Mouse (Mus musculus): ENCODE measurements at regions not wholly inside any gene's neighbourhood (a gene's known extent, or its start where the extent isn't known, plus 50 kb on each side); places are given as distances from the start of the nearest gene placed in this dataset.
"Not testable (repeated sequence)": the region's sequence is repeated elsewhere in the genome, so short reads cannot be mapped to it uniquely, and the experiment has no call there.

GRCm38 (mm10) chr10:37792878-37793277 lies 654.2 kb upstream of the Marcks start:
- WGBS, result 73% methylated on average over 3 of the region's 3 CpGs

GRCm38 (mm10) chr10:37788049-37788448 lies 649.3 kb upstream of the Marcks start:
- H3K4me1 ChIP-seq (ENCODE audit: control insufficient read depth, insufficient read depth, low read length), result no peaks in the 10 kb centered on the region
- H3K27ac ChIP-seq (ENCODE audit: insufficient read depth, low read depth, low read length), result no peak overlapping the region
- H3K4me3 ChIP-seq (ENCODE audit: insufficient read depth, low read depth, low read length), result no peak overlapping the region
- DNase-seq, result no peak
- 95% methylated on average over 5 of the region's 5 CpGs for WGBS
- H3K36me3 ChIP-seq (ENCODE audit: control insufficient read depth, insufficient read depth, low read length), result no peaks in the 10 kb centered on the region
- TF ChIP-seq POLR2A (IDR thresholded peaks at IDR 0.05; ENCODE audit: low read depth, low read length) (no peak), CTCF (conservative IDR thresholded peaks at IDR 0.05; ENCODE audit: insufficient read depth, insufficient read length, low read depth, low read length) (no peak)
- no peaks in the 10 kb centered on the region; the same call in 1 of the 2 replicates for H3K27me3 ChIP-seq (replicated peaks; ENCODE audit: control insufficient read depth, insufficient read depth, low read length)

More at GRCm38 (mm10) chr10:37792878-37793277, 654.2 kb upstream of the Marcks start:
- peak; percentile 2 for DNase-seq
- no peak overlapping the region for H3K4me3 ChIP-seq (ENCODE audit: insufficient read depth, low read depth, low read length)
- no peaks in the 10 kb centered on the region; the same call in 1 of the 2 replicates for H3K27me3 ChIP-seq (replicated peaks; ENCODE audit: control insufficient read depth, insufficient read depth, low read length)
- TF ChIP-seq CTCF (conservative IDR thresholded peaks at IDR 0.05; ENCODE audit: insufficient read depth, insufficient read length, low read depth, low read length) (no peak; the same call in 1 of the 2 replicates), POLR2A (IDR thresholded peaks at IDR 0.05; ENCODE audit: low read depth, low read length) (no peak)
- no peaks in the 10 kb centered on the region for H3K4me1 ChIP-seq (ENCODE audit: control insufficient read depth, insufficient read depth, low read length)
- no peaks in the 10 kb centered on the region for H3K36me3 ChIP-seq (ENCODE audit: control insufficient read depth, insufficient read depth, low read length)
- no peak overlapping the region for H3K27ac ChIP-seq (ENCODE audit: insufficient read depth, low read depth, low read length)

- peak; percentile 26 for DNase-seq
- no peak for TF ChIP-seq POLR2A (IDR thresholded peaks at IDR 0.05; ENCODE audit: low read depth, low read length)
- TF ChIP-seq CTCF (conservative IDR thresholded peaks at IDR 0.05; ENCODE audit: insufficient read depth, insufficient read length, low read depth, low read length), result no peak
- Histone ChIP-seq H3K4me1 (ENCODE audit: control insufficient read depth, insufficient read depth, low read length) (no peaks in the 10 kb centered on the region), H3K4me3 (ENCODE audit: insufficient read depth, low read depth, low read length) (no peak overlapping the region), H3K27ac (ENCODE audit: insufficient read depth, low read depth, low read length) (no peak overlapping the region), H3K36me3 (ENCODE audit: control insufficient read depth, insufficient read depth, low read length) (no peaks in the 10 kb centered on the region), H3K27me3 (replicated peaks; ENCODE audit: control insufficient read depth, insufficient read depth, low read length) (no peaks in the 10 kb centered on the region)
- WGBS, result 37% methylated on average over 2 of the region's 2 CpGs
Measured at GRCm38 (mm10) chr10:37779383-37780302, 640.9 kb upstream of the Marcks start.

- H3K4me1 ChIP-seq (ENCODE audit: control insufficient read depth, insufficient read depth, low read length), result no peaks in the 10 kb centered on the region
- 66% methylated on average over 5 of the region's 5 CpGs for WGBS
- no peaks in the 10 kb centered on the region for H3K27me3 ChIP-seq (replicated peaks; ENCODE audit: control insufficient read depth, insufficient read depth, low read length)
- no peak for TF ChIP-seq POLR2A (IDR thresholded peaks at IDR 0.05; ENCODE audit: low read depth, low read length)
- no peak for TF ChIP-seq CTCF (conservative IDR thresholded peaks at IDR 0.05; ENCODE audit: insufficient read depth, insufficient read length, low read depth, low read length)
- no peaks in the 10 kb centered on the region for H3K36me3 ChIP-seq (ENCODE audit: control insufficient read depth, insufficient read depth, low read length)
- no peak for DNase-seq
- H3K27ac ChIP-seq (ENCODE audit: insufficient read depth, low read depth, low read length), result no peak overlapping the region
- H3K4me3 ChIP-seq (ENCODE audit: insufficient read depth, low read depth, low read length), result no peak overlapping the region
Measured at GRCm38 (mm10) chr10:37760542-37761367, 622.0 kb upstream of the Marcks start.

GRCm38 (mm10) chr10:37741581-37741980 lies 602.9 kb upstream of the Marcks start:
- no peak for TF ChIP-seq POLR2A (IDR thresholded peaks at IDR 0.05; ENCODE audit: low read depth, low read length)
- no peak for TF ChIP-seq CTCF (conservative IDR thresholded peaks at IDR 0.05; ENCODE audit: insufficient read depth, insufficient read length, low read depth, low read length)
- Histone ChIP-seq H3K4me1 (ENCODE audit: control insufficient read depth, insufficient read depth, low read length) (no peaks in the 10 kb centered on the region), H3K27me3 (replicated peaks; ENCODE audit: control insufficient read depth, insufficient read depth, low read length) (no peaks in the 10 kb centered on the region), H3K4me3 (ENCODE audit: insufficient read depth, low read depth, low read length) (no peak overlapping the region), H3K36me3 (ENCODE audit: control insufficient read depth, insufficient read depth, low read length) (no peaks in the 10 kb centered on the region), H3K27ac (ENCODE audit: insufficient read depth, low read depth, low read length) (no peak overlapping the region)
- DNase-seq, result no peak
- WGBS, result 3% methylated on average over 2 of the region's 2 CpGs

GRCm38 (mm10) chr10:37739024-37739423 lies 600.3 kb upstream of the Marcks start:
- no peaks in the 10 kb centered on the region for H3K27me3 ChIP-seq (replicated peaks; ENCODE audit: control insufficient read depth, insufficient read depth, low read length)
- DNase-seq, result peak; percentile 65
- H3K4me3 ChIP-seq (ENCODE audit: insufficient read depth, low read depth, low read length), result no peak overlapping the region
- no peaks in the 10 kb centered on the region for H3K4me1 ChIP-seq (ENCODE audit: control insufficient read depth, insufficient read depth, low read length)
- WGBS, result 73% methylated on average over 2 of the region's 2 CpGs
- TF ChIP-seq CTCF (conservative IDR thresholded peaks at IDR 0.05; ENCODE audit: insufficient read depth, insufficient read length, low read depth, low read length) (no peak), POLR2A (IDR thresholded peaks at IDR 0.05; ENCODE audit: low read depth, low read length) (no peak)
- H3K27ac ChIP-seq (ENCODE audit: insufficient read depth, low read depth, low read length), result no peak overlapping the region
- no peaks in the 10 kb centered on the region for H3K36me3 ChIP-seq (ENCODE audit: control insufficient read depth, insufficient read depth, low read length)

GRCm38 (mm10) chr10:37725609-37726008 lies 586.9 kb upstream of the Marcks start:
- H3K27me3 ChIP-seq (replicated peaks; ENCODE audit: control insufficient read depth, insufficient read depth, low read length), result no peaks in the 10 kb centered on the region
- TF ChIP-seq CTCF (conservative IDR thresholded peaks at IDR 0.05; ENCODE audit: insufficient read depth, insufficient read length, low read depth, low read length) (no peak), POLR2A (IDR thresholded peaks at IDR 0.05; ENCODE audit: low read depth, low read length) (no peak)
- WGBS, result 73% methylated on average over 4 of the region's 4 CpGs
- no peak overlapping the region for H3K4me3 ChIP-seq (ENCODE audit: insufficient read depth, low read depth, low read length)
- no peak overlapping the region for H3K27ac ChIP-seq (ENCODE audit: insufficient read depth, low read depth, low read length)
- H3K36me3 ChIP-seq (ENCODE audit: control insufficient read depth, insufficient read depth, low read length), result no peaks in the 10 kb centered on the region
- H3K4me1 ChIP-seq (ENCODE audit: control insufficient read depth, insufficient read depth, low read length), result no peaks in the 10 kb centered on the region
- no peak for DNase-seq

GRCm38 (mm10) chr10:37724994-37725393 lies 586.3 kb upstream of the Marcks start:
- H3K36me3 ChIP-seq (ENCODE audit: control insufficient read depth, insufficient read depth, low read length); H3K27me3 ChIP-seq (replicated peaks; ENCODE audit: control insufficient read depth, insufficient read depth, low read length); H3K4me1 ChIP-seq (ENCODE audit: control insufficient read depth, insufficient read depth, low read length); DNase-seq; H3K4me3 ChIP-seq (ENCODE audit: insufficient read depth, low read depth, low read length); H3K27ac ChIP-seq (ENCODE audit: insufficient read depth, low read depth, low read length): not testable (repeated sequence)
- 81% methylated on average over 7 of the region's 7 CpGs for WGBS

Measured in kidney, adult 2 months (tissue).